Mouse (Mus musculus) ES-Bruce4 (cell line): ENCODE results near the gene Brat1.

Source experiments
- CTCF ChIP-seq: IDR thresholded peaks from one replicate; pipeline ENCODE4 v1.8.1; 2011; ENCODE audit warnings: low read depth, low read length
- EP300 ChIP-seq: IDR thresholded peaks from 2 replicates; pipeline ENCODE4 v1.6.1; 2011; ENCODE audit warnings: low read depth, low read length; ENCODE audit not compliant: insufficient read depth
- POLR2A ChIP-seq: IDR thresholded peaks from one replicate; pipeline ENCODE4 v1.8.1; 2011; ENCODE audit warnings: low read length; ENCODE audit not compliant: insufficient read depth

- TF ChIP-seq CTCF (peak; percentile 59), POLR2A (no peak), EP300 (no peak)
Observed at GRCm38 (mm10) chr5:140752639-140753038, 47.8 kb downstream of the Brat1 start.
